19 mouse cellular contexts compared by ENCODE assay signal in the genomic region with DNA sequence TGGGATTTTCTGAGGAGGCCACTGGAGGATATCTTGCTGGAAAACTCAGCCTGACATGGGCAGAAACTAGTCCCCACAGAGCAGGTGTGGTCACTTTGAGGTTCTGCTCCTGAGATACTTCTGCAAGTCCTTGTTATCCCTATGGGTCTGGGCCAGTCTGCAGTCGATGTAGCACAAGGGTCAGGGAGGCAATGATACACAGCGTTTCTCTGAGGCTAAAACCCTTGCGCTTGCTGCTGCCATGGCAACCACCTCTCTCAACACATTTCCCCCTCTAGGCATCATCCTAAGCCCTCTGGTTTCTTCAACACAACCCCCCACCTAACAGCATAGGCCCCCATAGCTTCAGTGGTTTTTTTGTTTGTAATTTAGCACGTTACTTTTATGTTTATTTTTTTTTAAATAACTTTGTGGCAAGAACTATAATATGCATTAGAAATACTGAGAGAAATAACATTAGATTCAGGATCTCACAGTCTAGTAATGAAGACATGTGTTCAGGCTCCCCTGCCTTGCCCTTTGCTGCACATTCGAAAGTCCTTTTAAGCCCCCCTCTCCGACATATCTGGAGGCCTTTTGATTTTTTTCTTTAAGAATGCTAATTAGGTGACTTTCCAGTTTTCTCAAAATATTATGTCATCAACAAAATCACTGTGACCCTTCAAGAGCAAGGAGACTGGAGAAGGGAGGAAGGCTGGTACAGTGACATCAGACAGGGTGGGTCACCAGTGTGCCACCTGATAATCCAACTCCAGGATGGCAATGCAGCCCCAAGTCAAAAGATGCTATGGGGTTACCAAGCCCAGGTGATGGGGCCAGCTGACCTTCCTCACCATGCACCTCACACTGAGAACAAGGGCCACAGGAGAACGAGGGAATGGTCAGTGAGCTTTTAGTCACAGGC.
A peak's percentile ranks its signal among the peaks of the same experiment; 100 is the strongest.
DNase-seq lines count a peak whose midpoint lies in the region; ATAC-seq and TF ChIP-seq lines count a peak whose summit lies in the region.
"Had no signal": no experiment of that assay in that cellular context is flagged by ENCODE, and none has a peak within 500 bp of the region (broad histone marks: within the 10 kb centered on the region; RNA-seq: fewer than 3 reads in every experiment).

No protein-coding gene starts in this region.

- no peaks in the 10 kb centered on the region for H3K9me3 ChIP-seq in neural tube, embryonic 11.5 days (ENCODE audit: control insufficient read depth, low read length)
- no peaks in the 10 kb centered on the region for H3K9me3 ChIP-seq in midbrain, embryonic 11.5 days (ENCODE audit: control insufficient read depth, low read length)
- H3K9me3 ChIP-seq: liver, embryonic 13.5 days; stomach, embryonic 15.5 days had no signal

- H3K27ac ChIP-seq in neural tube, embryonic 11.5 days (ENCODE audit: low read depth, low read length) = no peak overlapping the region
- H3K27ac ChIP-seq in midbrain, embryonic 11.5 days (ENCODE audit: low read depth, low read length) = no peak overlapping the region
- H3K27ac ChIP-seq in cerebellum, adult 2 months (ENCODE audit: insufficient read depth, low read length) = no peak overlapping the region
- no peak overlapping the region for H3K27ac ChIP-seq in kidney, adult 2 months (ENCODE audit: insufficient read depth, low read depth, low read length)
- H3K27ac ChIP-seq: gastrocnemius, adult 2 months; liver, embryonic 13.5 days; stomach, embryonic 15.5 days had no signal

- no peak for ATAC-seq in neural tube, embryonic 11.5 days (ENCODE audit: insufficient read depth, low FRiP score, low TSS enrichment)
- peak; percentile 68 for ATAC-seq in midbrain, embryonic 11.5 days (ENCODE audit: low FRiP score)

- 0 out of 2 replicates have a peak, but pooled peaks cover 2% of the 10 kb centered on the region for H3K4me1 ChIP-seq in neural tube, embryonic 11.5 days (ENCODE audit: control insufficient read depth, insufficient read depth, low read length)
- H3K4me1 ChIP-seq in midbrain, embryonic 11.5 days (ENCODE audit: control insufficient read depth, insufficient read depth, low read length) = peaks cover 8% of the 10 kb centered on the region; the same call in 1 of the 2 replicates
- no peaks in the 10 kb centered on the region for H3K4me1 ChIP-seq in cerebellum, adult 2 months (ENCODE audit: control insufficient read depth, insufficient read depth, low read length)
- H3K4me1 ChIP-seq in kidney, adult 2 months (ENCODE audit: control insufficient read depth, insufficient read depth, low read length) = peaks cover 2% of the 10 kb centered on the region; the same call in 1 of the 2 replicates
- H3K4me1 ChIP-seq: liver, embryonic 13.5 days; stomach, embryonic 15.5 days had no signal

- H3K9ac ChIP-seq in neural tube, embryonic 11.5 days (ENCODE audit: low read length) = no peak overlapping the region
- no peak overlapping the region for H3K9ac ChIP-seq in midbrain, embryonic 11.5 days (ENCODE audit: low read length)
- H3K9ac ChIP-seq: liver, embryonic 13.5 days; stomach, embryonic 15.5 days had no signal

- TF ChIP-seq CTCF in cerebellum, adult 2 months (IDR thresholded peaks at IDR 0.05; ENCODE audit: borderline replicate concordance, insufficient read depth, low read depth, low read length) = no peak
- TF ChIP-seq CTCF in kidney, adult 2 months (conservative IDR thresholded peaks at IDR 0.05; ENCODE audit: insufficient read depth, insufficient read length, low read depth, low read length) = no peak

- no peaks in the 10 kb centered on the region for H3K36me3 ChIP-seq in neural tube, embryonic 11.5 days (ENCODE audit: control insufficient read depth, insufficient read depth, low read length)
- no peaks in the 10 kb centered on the region for H3K36me3 ChIP-seq in midbrain, embryonic 11.5 days (ENCODE audit: control insufficient read depth, insufficient read depth, low read length)
- no peaks in the 10 kb centered on the region for H3K36me3 ChIP-seq in kidney, adult 2 months (ENCODE audit: control insufficient read depth, insufficient read depth, low read length)
- H3K36me3 ChIP-seq: liver, embryonic 13.5 days; stomach, embryonic 15.5 days had no signal

- DNase-seq in neural tube, embryonic 11.5 days (ENCODE audit: low spot score) = peak; percentile 16
- no peak for DNase-seq in neural tube, embryonic 10.5 days (ENCODE audit: extremely low spot score, low spot score)
- peak; percentile 7 for DNase-seq in forelimb bud, embryonic 11.5 days (ENCODE audit: low read depth, low spot score)
- peak; percentile 85 for DNase-seq in midbrain, embryonic 11.5 days (ENCODE audit: low spot score, missing footprints)
- no peak for DNase-seq in spleen, postnatal 4 days (ENCODE audit: low spot score in 2 of 2)
- no peak for DNase-seq in cerebellum, adult 2 months
- DNase-seq in kidney, adult 2 months = no peak
- DNase-seq in lung, adult 18-20 months = no peak
- DNase-seq: adrenal gland, postnatal 25 days; gastrocnemius, adult 2 months; heart, postnatal 4 days; kidney, adult 18-20 months; kidney, postnatal 36 days; left cerebral cortex, postnatal 4 days; liver, embryonic 13.5 days; lung, postnatal 10 days; thymus, postnatal 4 days had no signal

- H3K4me3 ChIP-seq in neural tube, embryonic 11.5 days (ENCODE audit: low read depth, low read length) = no peak overlapping the region
- no peak overlapping the region for H3K4me3 ChIP-seq in midbrain, embryonic 11.5 days (ENCODE audit: low read depth, low read length)
- no peak overlapping the region for H3K4me3 ChIP-seq in cerebellum, adult 2 months (replicated peaks; ENCODE audit: insufficient read depth, low read depth, low read length)
- no peak overlapping the region for H3K4me3 ChIP-seq in kidney, adult 2 months (ENCODE audit: insufficient read depth, low read depth, low read length)
- H3K4me3 ChIP-seq: gastrocnemius, adult 2 months; liver, embryonic 13.5 days; stomach, embryonic 15.5 days had no signal

- WGBS in neural tube, embryonic 11.5 days = 59% methylated on average over 7 of the region's 7 CpGs
- 45% methylated on average over 7 of the region's 7 CpGs for WGBS in midbrain, embryonic 11.5 days
- 51% methylated on average over 7 of the region's 7 CpGs for WGBS in cerebellum, adult 2 months
- 66% methylated on average over 7 of the region's 7 CpGs for WGBS in kidney, adult 2 months

- no peak overlapping the region for H3K4me2 ChIP-seq in neural tube, embryonic 11.5 days (ENCODE audit: low read depth)
- H3K4me2 ChIP-seq in midbrain, embryonic 11.5 days = no peak overlapping the region
- H3K4me2 ChIP-seq: heart, embryonic 11.5 days; liver, embryonic 13.5 days; stomach, embryonic 15.5 days had no signal

- H3K27me3 ChIP-seq in neural tube, embryonic 11.5 days (ENCODE audit: control insufficient read depth, insufficient read depth, low read length) = no peaks in the 10 kb centered on the region
- no peaks in the 10 kb centered on the region for H3K27me3 ChIP-seq in midbrain, embryonic 11.5 days (ENCODE audit: control insufficient read depth, insufficient read depth, low read length)
- H3K27me3 ChIP-seq in cerebellum, adult 2 months (ENCODE audit: control insufficient read depth, insufficient read depth, low read length) = no peaks in the 10 kb centered on the region
- H3K27me3 ChIP-seq in kidney, adult 2 months (replicated peaks; ENCODE audit: control insufficient read depth, insufficient read depth, low read length) = no peaks in the 10 kb centered on the region
- H3K27me3 ChIP-seq: liver, embryonic 13.5 days; stomach, embryonic 15.5 days had no signal

- no peak for TF ChIP-seq POLR2A in cerebellum, adult 2 months (IDR thresholded peaks at IDR 0.05; ENCODE audit: borderline replicate concordance, insufficient read depth, low read length)
- TF ChIP-seq POLR2A in kidney, adult 2 months (IDR thresholded peaks at IDR 0.05; ENCODE audit: low read depth, low read length) = no peak

Comparison
In these comparisons a context has a peak if more than half of its experiments do, and no peak if none do; other contexts are left out.
1. DNase-seq: peak in neural tube, embryonic 11.5 days (single experiment), forelimb bud, embryonic 11.5 days (single experiment) and midbrain, embryonic 11.5 days (single experiment); none in neural tube, embryonic 10.5 days (single experiment), spleen, postnatal 4 days (0 of 2), cerebellum, adult 2 months (0 of 2), kidney, adult 2 months (single experiment) and lung, adult 18-20 months (0 of 2).